ENCODE assay signal across 15 mouse cellular contexts in the genomic region with DNA sequence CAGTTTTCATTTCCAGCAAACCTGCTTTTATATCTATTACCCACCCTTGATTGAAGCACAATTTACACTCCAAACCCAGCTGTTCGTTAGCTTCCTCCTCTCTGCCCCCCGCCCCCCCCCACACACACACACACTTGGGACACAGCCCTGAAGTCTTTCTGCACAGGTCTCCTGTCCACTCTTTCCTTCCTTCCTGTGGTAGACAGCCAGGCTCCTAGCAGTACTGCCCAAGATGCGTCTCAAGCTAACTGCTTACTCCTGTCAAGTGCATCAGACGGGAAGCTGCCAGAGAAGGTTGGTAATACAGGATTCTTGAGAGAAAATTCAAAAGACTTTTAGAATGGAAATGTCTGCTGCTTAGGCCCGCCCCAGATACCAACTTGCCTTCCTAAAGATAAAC.
"Had no signal": no experiment of that assay in that cellular context is flagged by ENCODE, and none has a peak within 500 bp of the region (broad histone marks: within the 10 kb centered on the region; RNA-seq: fewer than 3 reads in every experiment).

No protein-coding gene starts in this region.

- DNase-seq: liver, postnatal 0 days; lung, adult 2 months; lung, postnatal 14 days; lung, postnatal 36 days; retina, postnatal 1 day; right cerebral cortex, adult 18-20 months; right cerebral cortex, postnatal 25 days; right cerebral cortex, postnatal 4 days; spleen, adult 18-20 months; thymus, adult 18-20 months; thymus, postnatal 14 days; thymus, postnatal 36 days had no signal

- ATAC-seq: liver, postnatal 0 days; lung, postnatal 0 days; midbrain, embryonic 13.5 days; midbrain, embryonic 15.5 days had no signal
